Mouse (Mus musculus): Measurements from ENCODE around the gene Jazf1. TPM values are rescaled to one million over a fixed set of nuclear protein-coding genes. Genes with fewer than 3 reads are reported as not detected.

The Jazf1 gene
- polyA plus RNA-seq, 1 experiment from 2014 or later = 15.6 TPM

GRCm38 (mm10) chr6:52919442-52919841, 149.0 kb downstream of the Jazf1 start:
- Histone ChIP-seq H3K36me3 (ENCODE audit: control insufficient read depth, insufficient read depth, low read length) (no peaks in the 10 kb centered on the region), H3K27ac (replicated peaks in 1 of 2; ENCODE audit: control insufficient read depth in 1 of 2, insufficient read depth in 1 of 2, low read depth in 2 of 2, low read length in 2 of 2) (no peak overlapping the region), H3K9me3 (ENCODE audit: control insufficient read depth, low read length) (no peaks in the 10 kb centered on the region), H3K9ac (ENCODE audit: low read length) (no peak overlapping the region), H3K4me3 (ENCODE audit: control insufficient read depth in 1 of 2, insufficient read depth in 1 of 2, low read depth in 1 of 2, low read length in 2 of 2) (no peak overlapping the region), H3K4me1 (ENCODE audit: control insufficient read depth in 2 of 2, insufficient read depth in 2 of 2, low read length in 2 of 2) (peaks cover 2 to 10% of the 10 kb centered on the region in 2 experiments; a peak in 2 of 4 replicates), H3K27me3 (ENCODE audit: control insufficient read depth, insufficient read depth, low read length) (no peaks in the 10 kb centered on the region), H3K4me2 (ENCODE audit: low read length) (no peak overlapping the region)
- 74% methylated on average over 7 of the region's 7 CpGs for WGBS
- ATAC-seq (ENCODE audit: insufficient number of reproducible peaks, insufficient read depth, low FRiP score, low read depth) = no peak

GRCm38 (mm10) chr6:52918980-52919379, 149.5 kb downstream of the Jazf1 start:
- no peak for ATAC-seq (ENCODE audit: insufficient number of reproducible peaks, insufficient read depth, low FRiP score, low read depth)
- WGBS = 3% methylated on average over 2 of the region's 2 CpGs
- Histone ChIP-seq H3K27ac (replicated peaks in 1 of 2; ENCODE audit: control insufficient read depth in 1 of 2, insufficient read depth in 1 of 2, low read depth in 2 of 2, low read length in 2 of 2) (no peak overlapping the region), H3K9ac (ENCODE audit: low read length) (no peak overlapping the region), H3K9me3 (ENCODE audit: control insufficient read depth, low read length) (no peaks in the 10 kb centered on the region), H3K36me3 (ENCODE audit: control insufficient read depth, insufficient read depth, low read length) (no peaks in the 10 kb centered on the region), H3K4me1 (ENCODE audit: control insufficient read depth in 2 of 2, insufficient read depth in 2 of 2, low read length in 2 of 2) (peaks cover 2 to 10% of the 10 kb centered on the region in 2 experiments; a peak in 2 of 4 replicates), H3K4me3 (ENCODE audit: control insufficient read depth in 1 of 2, insufficient read depth in 1 of 2, low read depth in 1 of 2, low read length in 2 of 2) (no peak overlapping the region), H3K4me2 (ENCODE audit: low read length) (no peak overlapping the region), H3K27me3 (ENCODE audit: control insufficient read depth, insufficient read depth, low read length) (no peaks in the 10 kb centered on the region)

DNA sequence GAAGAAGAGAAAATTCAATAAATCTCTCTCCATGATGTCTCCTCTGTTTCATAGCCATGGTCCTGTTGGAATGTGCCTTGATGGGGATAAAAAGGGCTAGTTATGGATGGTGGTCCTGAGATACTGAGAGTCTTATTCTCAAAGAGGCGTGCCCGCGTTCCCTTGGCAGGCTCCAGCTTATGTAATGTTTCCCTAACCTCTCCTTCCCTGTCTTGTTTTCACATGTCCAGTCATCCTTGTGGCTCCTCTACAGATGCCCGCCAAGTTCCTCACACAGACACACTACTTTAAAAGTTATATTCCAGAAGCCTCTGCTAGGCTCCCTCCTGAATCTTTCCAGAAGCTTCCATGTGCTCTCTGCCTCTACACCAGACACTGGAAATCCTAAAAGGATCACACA, 151.0 kb downstream of the Jazf1 start:
- WGBS = 92% methylated on average over 4 of the region's 4 CpGs
- Histone ChIP-seq H3K27me3 (ENCODE audit: control insufficient read depth, insufficient read depth, low read length) (no peaks in the 10 kb centered on the region), H3K9me3 (ENCODE audit: control insufficient read depth, low read length) (no peaks in the 10 kb centered on the region), H3K4me1 (ENCODE audit: control insufficient read depth in 2 of 2, insufficient read depth in 2 of 2, low read length in 2 of 2) (peaks cover 2 to 10% of the 10 kb centered on the region in 2 experiments; a peak in 2 of 4 replicates), H3K36me3 (ENCODE audit: control insufficient read depth, insufficient read depth, low read length) (no peaks in the 10 kb centered on the region), H3K4me2 (ENCODE audit: low read length) (no peak overlapping the region), H3K9ac (ENCODE audit: low read length) (no peak overlapping the region), H3K4me3 (ENCODE audit: control insufficient read depth in 1 of 2, insufficient read depth in 1 of 2, low read depth in 1 of 2, low read length in 2 of 2) (no peak overlapping the region), H3K27ac (replicated peaks in 1 of 2; ENCODE audit: control insufficient read depth in 1 of 2, insufficient read depth in 1 of 2, low read depth in 2 of 2, low read length in 2 of 2) (no peak overlapping the region)
- no peak for ATAC-seq (ENCODE audit: insufficient number of reproducible peaks, insufficient read depth, low FRiP score, low read depth)

DNA sequence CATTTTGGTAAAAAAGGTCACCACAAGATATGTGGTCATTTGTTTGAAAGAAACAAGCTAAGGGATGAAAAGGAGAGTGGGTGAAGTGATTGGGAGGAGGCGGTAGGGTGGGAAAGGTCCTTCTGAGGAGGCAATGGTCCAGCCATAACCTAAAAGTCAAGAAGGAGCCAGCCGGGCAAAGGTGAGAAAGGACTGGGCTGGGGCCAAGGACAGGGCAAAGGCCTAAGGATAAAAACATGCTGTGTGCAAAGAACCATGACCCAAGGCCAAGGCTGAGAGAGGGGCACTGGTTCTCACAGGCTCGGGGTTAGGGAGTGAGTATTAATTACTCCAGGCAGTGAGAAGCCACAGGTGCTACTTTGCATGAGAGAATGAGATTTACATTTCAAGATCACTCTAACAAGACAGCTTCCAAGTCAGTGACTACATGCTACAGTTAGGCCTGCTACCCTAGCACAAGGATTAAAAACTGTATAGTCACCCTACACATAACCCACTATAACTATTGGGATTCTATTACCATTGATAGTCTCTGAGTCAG, 151.5 kb downstream of the Jazf1 start:
- no peak overlapping the region for H3K9ac ChIP-seq (ENCODE audit: low read length)
- H3K4me1 ChIP-seq (ENCODE audit: control insufficient read depth in 2 of 2, insufficient read depth in 2 of 2, low read length in 2 of 2) = peaks cover 2 to 10% of the 10 kb centered on the region in 2 experiments; a peak in 2 of 4 replicates
- H3K9me3 ChIP-seq (ENCODE audit: control insufficient read depth, low read length) = no peaks in the 10 kb centered on the region
- H3K4me3 ChIP-seq (ENCODE audit: control insufficient read depth in 1 of 2, insufficient read depth in 1 of 2, low read depth in 1 of 2, low read length in 2 of 2) = no peak overlapping the region
- H3K36me3 ChIP-seq (ENCODE audit: control insufficient read depth, insufficient read depth, low read length) = no peaks in the 10 kb centered on the region
- H3K27ac ChIP-seq (replicated peaks in 1 of 2; ENCODE audit: control insufficient read depth in 1 of 2, insufficient read depth in 1 of 2, low read depth in 2 of 2, low read length in 2 of 2) = no peak overlapping the region
- no peaks in the 10 kb centered on the region for H3K27me3 ChIP-seq (ENCODE audit: control insufficient read depth, insufficient read depth, low read length)
- no peak overlapping the region for H3K4me2 ChIP-seq (ENCODE audit: low read length)
- WGBS = 75% methylated on average over 3 of the region's 3 CpGs
- ATAC-seq (ENCODE audit: insufficient number of reproducible peaks, insufficient read depth, low FRiP score, low read depth) = no peak

GRCm38 (mm10) chr6:52914921-52915320, 153.5 kb downstream of the Jazf1 start:
- no peak overlapping the region for H3K4me3 ChIP-seq (ENCODE audit: control insufficient read depth in 1 of 2, insufficient read depth in 1 of 2, low read depth in 1 of 2, low read length in 2 of 2)
- ATAC-seq (ENCODE audit: insufficient number of reproducible peaks, insufficient read depth, low FRiP score, low read depth) = no peak
- no peak overlapping the region for H3K9ac ChIP-seq (ENCODE audit: low read length)
- H3K36me3 ChIP-seq (ENCODE audit: control insufficient read depth, insufficient read depth, low read length) = no peaks in the 10 kb centered on the region
- 0 out of 4 replicates have a peak overlapping the region, but pooled peaks of 1 of the 2 experiments have one; percentile 31 for H3K27ac ChIP-seq (replicated peaks in 1 of 2; ENCODE audit: control insufficient read depth in 1 of 2, insufficient read depth in 1 of 2, low read depth in 2 of 2, low read length in 2 of 2)
- no peaks in the 10 kb centered on the region for H3K9me3 ChIP-seq (ENCODE audit: control insufficient read depth, low read length)
- no peak overlapping the region for H3K4me2 ChIP-seq (ENCODE audit: low read length)
- WGBS = 84% methylated on average over 2 of the region's 2 CpGs
- H3K27me3 ChIP-seq (ENCODE audit: control insufficient read depth, insufficient read depth, low read length) = no peaks in the 10 kb centered on the region
- peaks cover 2 to 10% of the 10 kb centered on the region in 2 experiments; a peak in 2 of 4 replicates for H3K4me1 ChIP-seq (ENCODE audit: control insufficient read depth in 2 of 2, insufficient read depth in 2 of 2, low read length in 2 of 2)

DNA sequence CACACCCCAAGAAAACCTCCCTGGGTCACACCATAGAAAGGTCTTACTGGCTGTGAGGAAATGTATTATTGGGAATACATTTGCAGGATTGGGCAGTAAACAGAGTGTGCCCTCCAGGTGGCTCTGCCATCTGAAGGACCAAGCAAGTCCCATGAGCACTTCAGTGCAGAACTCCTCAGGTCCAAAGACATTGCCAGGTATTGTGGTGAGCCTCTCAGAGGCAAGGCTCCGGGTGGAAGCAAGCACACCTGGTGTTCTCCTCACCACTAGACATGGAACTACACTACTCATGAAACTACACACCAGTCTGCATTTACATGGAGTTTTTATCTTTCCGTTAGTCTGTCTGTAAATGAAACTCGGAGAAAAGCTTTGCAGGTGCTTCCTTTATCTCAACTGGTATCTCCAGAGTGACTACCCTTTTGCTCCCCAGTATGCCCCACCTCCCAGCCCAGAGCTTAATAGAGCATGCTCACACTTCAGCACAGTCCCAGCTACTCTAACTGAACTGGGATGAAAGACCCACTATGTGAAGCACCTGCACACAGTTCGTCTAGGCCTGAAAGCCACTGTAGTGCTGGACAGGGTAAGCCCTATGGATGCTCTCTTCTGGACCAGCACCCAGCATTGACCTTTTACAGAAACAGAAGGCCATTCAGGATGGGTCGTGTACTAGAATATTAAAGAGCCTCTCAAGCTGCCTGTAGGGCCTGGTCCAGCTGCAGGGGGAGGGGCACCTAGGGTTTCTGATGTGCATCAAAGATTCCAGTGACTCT, 156.1 kb downstream of the Jazf1 start:
- Histone ChIP-seq H3K27ac (replicated peaks in 1 of 2; ENCODE audit: control insufficient read depth in 1 of 2, insufficient read depth in 1 of 2, low read depth in 2 of 2, low read length in 2 of 2) (no peak overlapping the region), H3K9ac (ENCODE audit: low read length) (no peak overlapping the region), H3K27me3 (ENCODE audit: control insufficient read depth, insufficient read depth, low read length) (no peaks in the 10 kb centered on the region), H3K36me3 (ENCODE audit: control insufficient read depth, insufficient read depth, low read length) (no peaks in the 10 kb centered on the region), H3K4me1 (ENCODE audit: control insufficient read depth in 2 of 2, insufficient read depth in 2 of 2, low read length in 2 of 2) (peaks cover 7 to 19% of the 10 kb centered on the region in 2 experiments), H3K4me3 (ENCODE audit: control insufficient read depth in 1 of 2, insufficient read depth in 1 of 2, low read depth in 1 of 2, low read length in 2 of 2) (no peak overlapping the region), H3K9me3 (ENCODE audit: control insufficient read depth, low read length) (no peaks in the 10 kb centered on the region), H3K4me2 (ENCODE audit: low read length) (no peak overlapping the region)
- 77% methylated on average over 5 of the region's 5 CpGs for WGBS
- no peak for ATAC-seq (ENCODE audit: insufficient number of reproducible peaks, insufficient read depth, low FRiP score, low read depth)

DNA sequence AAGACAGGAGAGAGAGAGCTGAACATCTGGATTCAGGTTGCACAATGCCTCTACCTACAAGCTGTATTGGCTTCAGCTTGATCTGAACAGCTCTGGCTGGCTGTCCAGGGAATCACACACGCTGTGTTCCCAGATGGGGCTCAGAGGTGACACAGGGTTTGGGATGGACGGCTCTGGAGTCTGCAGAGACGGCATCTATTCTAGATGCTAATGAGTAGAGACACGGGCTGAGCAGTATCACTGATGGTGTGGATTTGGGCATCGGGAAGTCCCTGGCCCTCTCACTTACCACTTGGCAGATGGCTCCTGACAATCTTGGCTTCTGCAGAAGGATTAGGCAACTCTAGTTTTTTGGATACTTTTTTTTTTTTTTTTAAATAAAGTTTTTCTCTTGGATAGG, 161.6 kb downstream of the Jazf1 start:
- H3K9ac ChIP-seq (ENCODE audit: low read length) = no peak overlapping the region
- no peak for ATAC-seq (ENCODE audit: insufficient number of reproducible peaks, insufficient read depth, low FRiP score, low read depth)
- 56% methylated on average over 5 of the region's 5 CpGs for WGBS

More for the DNA sequence above, 161.6 kb downstream of the Jazf1 start:
- Histone ChIP-seq H3K27me3 (ENCODE audit: control insufficient read depth, insufficient read depth, low read length) (no peaks in the 10 kb centered on the region), H3K27ac (replicated peaks in 1 of 2; ENCODE audit: control insufficient read depth in 1 of 2, insufficient read depth in 1 of 2, low read depth in 2 of 2, low read length in 2 of 2) (no peak overlapping the region), H3K36me3 (ENCODE audit: control insufficient read depth, insufficient read depth, low read length) (no peaks in the 10 kb centered on the region), H3K9me3 (ENCODE audit: control insufficient read depth, low read length) (no peaks in the 10 kb centered on the region), H3K4me3 (ENCODE audit: control insufficient read depth in 1 of 2, insufficient read depth in 1 of 2, low read depth in 1 of 2, low read length in 2 of 2) (no peak overlapping the region), H3K4me1 (ENCODE audit: control insufficient read depth in 2 of 2, insufficient read depth in 2 of 2, low read length in 2 of 2) (peaks cover 6 to 17% of the 10 kb centered on the region in 2 experiments), H3K4me2 (ENCODE audit: low read length) (no peak overlapping the region)
